Mouse (Mus musculus) adipocyte (in vitro differentiated cells): ENCODE results near the gene Pygo2.

ENCODE experiments used
- DNase-seq: peaks from one replicate; pipeline ENCODE4 v3.0.0-alpha.2; 2016; ENCODE audit warnings: low spot score

Pygo2 gene

DNA sequence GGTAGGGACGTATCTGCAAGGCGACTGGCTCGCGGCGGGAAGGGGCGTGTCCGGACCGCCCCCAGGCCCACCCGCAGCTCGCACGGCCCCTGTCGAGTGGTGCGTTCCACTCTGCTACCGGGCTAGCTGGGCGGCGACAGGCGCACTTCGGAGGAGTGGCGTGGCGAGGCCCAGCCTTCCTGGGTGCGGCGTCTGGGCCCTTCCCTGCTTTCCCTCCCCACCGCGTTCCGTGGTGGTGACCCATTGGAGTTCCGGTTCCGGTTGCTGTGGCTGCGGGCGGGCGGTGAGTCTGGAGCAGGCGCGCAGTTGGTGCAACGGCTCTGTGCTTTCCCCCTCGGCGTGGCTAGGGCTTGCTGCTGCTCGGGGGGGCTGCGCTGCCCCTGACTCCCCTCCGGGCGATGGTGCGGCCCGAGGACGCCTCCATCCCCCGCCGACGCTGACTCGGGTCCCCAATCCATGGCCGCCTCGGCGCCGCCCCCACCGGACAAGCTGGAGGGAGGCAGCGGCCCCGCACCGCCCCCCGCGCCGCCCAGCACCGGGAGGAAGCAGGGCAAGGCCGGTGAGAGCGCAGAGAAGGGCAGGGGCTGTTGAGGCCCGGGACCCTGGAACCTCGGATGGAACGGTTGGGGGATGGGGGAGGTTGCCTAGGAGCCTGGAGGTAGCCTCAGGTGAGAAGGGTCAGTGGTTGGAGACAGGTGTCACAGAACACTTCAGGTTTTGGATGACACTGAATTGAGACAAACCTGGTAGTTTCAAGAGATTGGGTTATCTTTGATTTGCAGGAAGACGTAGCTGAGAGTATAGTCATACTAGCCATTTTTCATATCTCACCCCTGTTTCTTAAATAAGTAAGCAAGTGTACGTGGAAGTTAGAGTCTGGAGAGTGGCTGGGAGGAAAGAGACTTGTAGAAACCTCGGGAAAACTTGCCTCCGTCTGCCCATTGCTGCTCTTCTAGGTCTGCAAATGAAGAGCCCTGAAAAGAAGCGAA lies at the start of gene Pygo2:
TSS of gene Pygo2 (plus strand) at position 44 of the 989 bp plus-strand sequence.
- DNase-seq = peak; percentile 93

DNA sequence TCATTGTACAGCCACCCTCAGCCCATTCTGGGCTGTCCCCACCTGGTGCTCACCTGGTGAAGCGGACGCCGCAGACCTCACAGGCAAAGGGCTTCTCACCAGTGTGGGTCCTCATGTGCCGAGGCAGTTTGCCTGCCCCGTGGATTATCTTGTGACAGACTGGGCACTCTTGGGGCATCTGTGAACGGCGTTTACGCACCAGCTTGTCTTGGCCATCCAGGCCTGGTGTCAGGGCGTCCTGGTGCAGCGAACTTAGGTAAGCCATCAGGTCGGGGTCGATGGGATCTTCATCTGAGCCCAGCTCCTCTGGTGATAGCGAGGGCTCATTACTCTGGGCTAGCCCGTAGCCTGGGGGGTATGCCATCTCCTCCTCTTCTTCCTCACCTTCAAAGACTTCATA lies 49.7 kb upstream of the Pygo2 start:
- DNase-seq = no peak

DNA sequence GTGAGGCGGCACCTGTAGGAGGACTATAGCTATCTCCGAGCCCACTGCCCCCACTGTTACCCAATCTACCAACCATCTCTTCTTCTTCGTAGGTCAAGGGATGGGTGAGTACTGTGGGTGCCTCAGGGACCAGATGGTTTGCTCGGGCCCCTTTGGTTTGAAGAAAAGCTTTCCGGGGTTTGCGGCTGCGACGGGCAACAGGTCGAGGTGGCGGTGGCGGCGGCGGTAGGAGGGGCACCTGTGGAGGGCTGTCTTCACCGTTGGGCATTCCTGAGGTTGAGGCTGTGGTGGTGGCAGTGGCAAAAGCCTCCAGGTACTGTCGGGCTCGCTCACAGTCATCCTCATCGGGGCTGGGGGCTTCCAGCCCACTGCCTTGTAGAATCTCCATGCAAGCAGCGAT lies 49.3 kb upstream of the Pygo2 start:
- DNase-seq = no peak

DNA sequence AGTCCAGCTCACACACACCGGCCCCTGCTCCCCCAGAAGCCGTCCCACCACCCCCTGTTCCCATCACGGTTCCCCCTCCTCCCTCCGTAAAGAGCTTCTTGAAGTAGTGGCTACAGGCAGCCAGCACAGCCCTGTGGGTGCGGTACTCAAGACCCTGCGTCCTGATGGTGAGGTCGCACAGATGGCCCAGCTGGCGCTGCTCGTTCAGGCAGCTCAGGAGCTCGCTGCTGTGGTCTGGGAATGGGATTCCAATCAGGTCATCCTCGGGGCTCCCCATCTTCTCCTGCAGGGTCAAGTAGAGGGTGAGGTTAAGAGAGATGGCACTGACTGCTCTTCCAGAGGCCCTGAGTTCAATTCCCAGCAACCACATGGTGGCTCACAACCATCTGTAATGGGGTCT lies 48.8 kb upstream of the Pygo2 start:
- DNase-seq = no peak

DNA sequence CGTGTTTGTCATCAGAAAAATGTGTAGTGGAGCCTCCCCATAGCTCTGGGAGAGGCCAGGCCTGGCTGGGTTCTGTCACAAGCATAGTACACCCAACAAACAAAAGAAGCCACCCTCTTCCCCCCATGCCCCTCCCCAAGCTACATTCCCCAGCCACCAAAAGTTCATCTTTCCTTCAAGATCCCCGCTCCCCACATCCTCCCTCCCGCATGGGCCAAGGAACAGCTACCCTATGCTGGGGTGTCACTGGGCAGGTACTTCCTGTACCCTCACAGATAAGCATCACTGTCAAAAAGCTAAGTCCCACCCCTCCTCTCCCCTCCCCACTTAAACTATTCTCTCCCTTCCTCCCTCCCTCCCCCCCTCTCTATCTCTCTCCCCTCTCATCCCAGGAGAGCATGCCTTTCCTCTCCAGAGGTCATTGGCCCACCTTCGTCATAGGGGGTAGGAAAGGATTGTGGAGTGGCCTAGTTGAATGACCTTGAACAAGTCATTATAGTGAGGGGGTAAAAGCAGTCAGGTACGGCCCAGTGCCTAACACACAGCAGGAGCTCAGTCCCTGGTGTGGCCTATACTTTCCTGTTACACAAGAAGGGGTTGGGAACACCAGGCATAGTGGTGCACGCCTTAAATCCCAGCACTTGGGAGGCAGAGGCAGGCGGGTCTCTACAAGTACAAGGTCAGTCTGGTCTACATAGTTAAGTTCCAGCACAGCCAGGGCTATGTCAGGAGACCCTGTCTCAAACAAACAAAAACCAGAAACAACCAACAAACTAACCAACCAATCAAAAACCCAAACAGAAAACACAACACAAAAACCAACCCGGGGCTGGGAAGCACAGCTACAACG lies 47.8 kb upstream of the Pygo2 start:
- no peak for DNase-seq

DNA sequence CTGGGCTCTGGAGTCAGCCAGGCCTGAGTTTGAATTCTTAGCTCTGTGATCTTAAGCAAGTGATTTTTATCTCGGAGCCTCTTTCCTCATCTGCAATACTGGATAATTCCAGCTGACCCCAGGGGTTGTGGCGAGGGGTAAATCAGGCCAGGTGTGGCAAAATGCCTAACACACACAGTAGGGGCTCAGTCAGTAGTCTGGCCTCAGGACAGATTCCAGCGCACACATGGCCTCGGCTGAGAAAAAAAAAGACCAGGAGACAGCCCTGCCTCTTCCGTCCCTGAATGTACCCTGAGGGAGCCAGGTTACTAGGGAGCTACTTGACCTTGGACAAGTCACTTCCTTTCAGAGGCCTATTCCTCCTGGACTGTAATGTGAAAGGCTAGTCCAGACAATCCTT lies 47.1 kb upstream of the Pygo2 start:
- DNase-seq = no peak

DNA sequence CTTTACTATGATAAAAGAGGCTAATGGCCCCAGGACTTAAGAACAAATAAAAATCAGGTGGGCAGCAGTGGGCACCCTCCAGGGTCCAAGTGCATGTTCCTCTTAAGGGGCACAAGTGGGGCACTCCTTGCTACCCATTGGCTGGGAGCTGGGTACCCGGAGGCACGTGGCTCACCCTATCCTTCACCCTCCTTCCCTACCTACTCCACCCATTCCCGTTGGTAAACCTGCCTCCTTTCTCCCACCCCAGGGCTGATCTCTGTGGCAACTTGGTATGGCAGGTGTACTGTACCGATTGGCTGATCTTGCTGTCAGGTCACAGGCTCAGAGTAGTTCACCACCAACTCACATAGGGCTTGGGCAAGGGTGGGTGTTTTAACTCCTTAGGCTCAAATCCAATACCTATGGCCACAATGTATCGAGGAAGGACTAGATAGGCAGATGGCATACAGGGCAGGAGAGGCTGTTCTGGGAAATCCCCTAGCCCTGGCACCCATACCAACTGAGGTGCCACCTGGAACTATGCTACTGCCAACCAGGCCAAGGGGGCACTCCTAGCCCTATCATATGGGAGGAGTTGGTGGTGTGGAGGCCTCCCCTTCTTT lies 46.3 kb upstream of the Pygo2 start:
- DNase-seq = no peak

DNA sequence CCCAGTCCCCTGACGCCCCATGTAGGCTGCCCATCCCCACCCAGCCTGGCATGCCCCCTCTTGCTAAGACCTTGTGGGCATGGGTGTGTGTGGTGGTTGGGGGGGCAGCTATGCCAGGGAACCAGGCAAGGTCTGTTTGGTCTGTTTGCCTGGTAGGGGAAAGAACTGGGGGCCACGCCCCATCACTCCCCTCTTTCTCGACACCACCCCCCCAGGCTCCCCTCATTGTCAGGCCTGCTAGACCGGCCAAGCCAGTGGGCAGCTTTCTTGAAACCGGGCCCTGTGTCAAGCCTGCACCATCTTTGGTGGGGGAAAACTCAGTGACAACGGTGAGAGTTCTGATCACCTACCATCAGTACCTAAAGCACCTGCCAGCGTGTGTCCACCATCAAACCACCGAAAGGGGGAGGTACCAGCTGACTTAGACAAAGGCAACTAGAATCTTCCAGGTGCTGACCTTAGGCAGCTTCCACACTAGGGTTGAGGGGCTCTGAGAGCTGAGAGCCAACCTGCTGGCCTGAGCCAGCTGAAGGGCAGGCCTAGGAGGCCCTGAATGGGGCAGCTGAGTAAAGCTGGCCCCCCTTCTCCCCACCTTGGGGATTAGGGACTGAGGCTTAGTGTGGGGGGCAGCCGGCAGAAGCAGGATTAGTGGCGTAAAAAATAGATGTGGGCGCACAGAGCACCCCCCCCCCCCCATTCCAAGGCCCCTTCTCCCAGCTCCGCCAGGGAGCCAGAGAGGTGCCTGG lies 45.5 kb upstream of the Pygo2 start:
- DNase-seq = no peak

DNA sequence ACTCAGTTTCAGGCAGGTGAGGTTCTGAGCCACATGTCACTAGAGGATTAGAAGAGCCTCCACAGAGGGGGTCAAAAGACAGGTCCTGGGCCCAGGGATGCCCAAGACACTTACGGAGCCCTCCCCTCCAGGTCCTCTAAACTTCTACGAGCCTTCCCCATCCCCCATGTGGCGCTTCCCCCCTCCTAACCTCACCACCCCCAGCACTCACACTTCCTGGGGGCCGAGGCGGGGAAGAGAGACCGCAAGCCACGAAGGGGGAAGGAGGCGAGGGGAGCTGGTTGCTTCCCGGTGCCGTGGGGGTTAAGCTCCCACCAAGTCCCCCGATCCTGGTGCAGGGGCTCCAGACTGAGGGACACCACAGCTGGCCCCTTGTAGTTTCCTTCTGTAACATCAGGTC lies 44.6 kb upstream of the Pygo2 start:
- no peak for DNase-seq

DNA sequence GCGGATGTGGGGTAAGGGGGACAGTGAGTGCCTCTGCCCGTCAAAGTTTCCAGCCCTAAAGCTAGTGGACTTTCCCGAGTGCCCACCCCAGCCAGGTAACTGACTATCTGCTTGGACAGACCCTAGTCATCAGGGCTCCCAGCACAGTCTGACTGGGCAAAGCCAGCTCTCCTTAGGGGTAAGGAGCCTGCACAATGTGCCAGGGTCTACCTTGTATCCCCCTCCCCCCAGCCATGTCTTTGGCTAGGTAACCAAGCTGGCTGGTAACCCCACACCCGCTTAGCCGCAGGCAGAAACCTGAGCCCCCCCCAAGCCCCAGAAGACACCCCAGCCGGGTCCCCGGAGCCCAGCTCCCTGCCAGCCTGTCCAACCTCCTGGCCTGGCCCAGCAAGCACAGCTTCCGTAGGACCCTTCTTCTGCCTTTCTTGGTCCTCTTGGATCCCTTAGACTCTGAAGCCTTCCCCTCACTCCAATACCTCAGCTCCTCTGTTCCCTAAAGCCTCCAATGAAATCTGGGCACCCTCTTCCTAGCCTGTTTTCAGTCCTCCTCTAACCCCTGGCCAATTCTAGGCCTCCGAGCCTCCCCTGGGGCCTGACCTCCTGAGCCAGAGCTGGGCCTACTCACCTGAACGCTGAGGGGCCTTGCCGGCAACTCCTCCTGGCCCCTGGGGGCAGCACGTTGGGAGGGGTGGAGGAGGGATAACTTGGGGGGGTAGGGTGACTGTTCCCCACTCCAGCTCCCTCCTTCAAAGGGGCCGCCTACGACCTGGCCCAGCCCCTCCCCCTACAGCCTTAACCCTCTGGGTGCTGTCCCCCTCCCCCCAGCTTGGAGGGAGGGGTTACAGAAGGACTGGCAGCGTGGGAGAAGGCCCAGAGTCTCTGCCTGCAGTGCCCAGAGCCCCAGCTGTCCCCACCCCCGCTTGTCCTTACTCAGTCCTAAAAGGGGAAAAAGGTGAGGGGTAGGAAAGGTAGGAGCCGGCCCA lies 43.3 kb upstream of the Pygo2 start:
- DNase-seq = no peak

DNA sequence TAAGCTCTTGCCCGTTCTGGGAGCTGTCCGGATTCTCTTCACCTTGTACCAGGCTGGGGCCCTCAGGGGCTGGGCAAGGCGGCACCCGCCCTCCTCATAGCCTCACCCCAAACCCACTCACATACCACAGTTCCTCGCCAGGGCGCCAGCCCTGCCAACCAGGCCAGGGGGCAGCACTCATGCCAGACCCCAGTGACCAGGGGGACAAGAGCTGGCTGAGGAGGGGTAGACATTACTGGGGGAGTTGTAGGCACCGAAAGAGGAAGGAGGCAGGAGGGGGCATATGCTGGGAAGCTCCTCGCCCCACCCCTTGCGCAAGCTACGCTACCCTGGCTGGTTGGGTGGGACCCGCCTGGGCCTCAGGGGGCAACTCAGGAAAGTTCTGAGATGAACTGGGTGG lies 42.4 kb upstream of the Pygo2 start:
- DNase-seq = no peak

DNA sequence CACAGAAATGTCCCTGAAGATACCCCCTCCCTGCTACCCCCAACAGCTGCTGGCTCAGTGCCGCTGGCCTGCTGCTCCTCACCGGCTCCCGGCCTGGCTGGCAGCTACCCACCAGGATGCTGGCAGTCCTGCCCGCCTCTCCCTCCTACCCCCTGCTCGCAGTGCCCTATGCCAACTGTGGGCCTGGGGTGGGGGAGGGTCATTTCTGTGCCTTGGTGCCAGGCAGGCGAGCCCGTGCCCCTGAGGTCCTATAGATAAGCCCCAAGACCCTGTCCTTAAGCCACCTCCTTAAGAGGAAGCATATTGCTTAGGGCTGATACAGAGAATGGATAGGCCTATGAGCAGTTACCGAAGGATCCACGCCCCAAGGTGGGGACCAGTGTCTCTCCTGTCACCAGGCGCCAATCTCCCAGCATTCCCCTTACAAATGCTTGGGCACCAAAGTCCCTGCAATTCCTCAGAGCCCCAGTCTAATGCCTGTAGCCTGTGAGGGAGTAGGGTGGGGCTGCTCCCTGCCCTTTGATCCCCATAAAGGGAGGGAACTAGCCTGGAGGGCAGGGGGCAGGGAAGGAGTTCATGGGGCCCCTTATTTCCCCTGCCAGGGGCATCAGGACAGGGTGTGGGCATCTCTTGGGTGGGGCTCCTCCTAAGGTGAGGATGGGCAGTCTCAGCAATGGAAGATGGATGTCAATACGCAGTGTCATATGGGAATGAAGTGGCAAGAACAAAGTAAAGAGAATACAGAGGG lies 41.7 kb upstream of the Pygo2 start:
- DNase-seq = peak; percentile 64

DNA sequence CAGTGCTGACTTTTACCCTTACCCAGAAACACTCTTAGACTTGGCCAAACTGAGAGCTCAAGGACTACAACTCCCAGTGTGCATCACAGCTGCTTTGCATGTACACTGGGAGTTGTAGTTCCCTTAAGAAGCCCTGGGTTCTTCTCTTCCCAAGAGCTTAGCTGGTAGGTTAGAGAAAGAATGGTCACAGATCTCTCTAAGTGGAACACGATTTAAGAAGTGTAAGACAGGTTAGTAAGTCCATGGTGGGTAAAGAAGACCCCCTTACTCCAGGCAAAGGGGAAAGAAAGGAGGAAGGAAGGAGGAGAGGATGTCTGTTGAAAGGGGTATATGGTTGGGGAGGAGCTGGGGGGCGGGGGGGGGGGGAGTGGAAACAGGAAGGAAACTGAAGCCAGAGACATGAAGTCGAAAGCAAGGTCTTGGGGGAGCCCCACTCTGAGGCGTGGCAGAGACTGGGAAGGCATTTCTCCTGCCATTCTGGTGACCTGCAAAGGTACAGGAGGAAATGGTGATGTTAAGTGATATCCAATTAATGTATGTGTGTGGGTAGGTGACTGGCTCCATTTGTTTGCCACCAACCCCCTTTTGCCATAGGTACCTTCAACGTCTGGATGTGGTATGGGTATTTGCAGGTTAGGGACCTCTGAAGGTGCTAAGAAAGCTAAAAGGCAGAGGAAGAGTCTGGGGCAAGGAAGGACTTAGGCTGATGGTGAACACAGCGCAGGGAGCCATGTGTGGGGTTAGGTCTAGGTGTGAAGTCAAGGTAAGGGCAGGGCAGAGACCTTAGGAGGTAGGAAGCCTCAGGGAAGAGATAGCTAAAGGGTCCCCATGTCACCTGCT lies 40.9 kb upstream of the Pygo2 start:
- DNase-seq = peak; percentile 62

DNA sequence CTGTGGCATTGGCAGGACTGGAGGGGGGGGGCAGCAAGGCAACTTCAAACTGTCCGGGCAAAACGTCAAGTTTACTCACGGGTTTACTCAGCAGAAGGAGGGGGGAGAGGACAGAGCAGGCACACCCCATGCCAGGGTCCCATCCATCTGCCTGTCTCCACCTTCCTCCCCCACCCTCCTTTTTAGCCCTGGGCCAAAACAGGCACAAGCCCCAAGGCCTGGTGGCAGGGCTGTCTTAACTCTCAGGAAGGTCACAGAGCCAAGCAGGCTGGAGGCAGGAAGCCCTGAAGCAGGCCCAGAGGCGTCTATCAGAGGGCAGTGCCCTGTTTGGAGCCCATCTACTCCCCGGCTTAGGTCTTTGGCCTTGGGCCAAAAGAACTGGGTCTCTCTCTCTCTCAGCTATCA lies 39.9 kb upstream of the Pygo2 start:
- DNase-seq = peak; percentile 85

DNA sequence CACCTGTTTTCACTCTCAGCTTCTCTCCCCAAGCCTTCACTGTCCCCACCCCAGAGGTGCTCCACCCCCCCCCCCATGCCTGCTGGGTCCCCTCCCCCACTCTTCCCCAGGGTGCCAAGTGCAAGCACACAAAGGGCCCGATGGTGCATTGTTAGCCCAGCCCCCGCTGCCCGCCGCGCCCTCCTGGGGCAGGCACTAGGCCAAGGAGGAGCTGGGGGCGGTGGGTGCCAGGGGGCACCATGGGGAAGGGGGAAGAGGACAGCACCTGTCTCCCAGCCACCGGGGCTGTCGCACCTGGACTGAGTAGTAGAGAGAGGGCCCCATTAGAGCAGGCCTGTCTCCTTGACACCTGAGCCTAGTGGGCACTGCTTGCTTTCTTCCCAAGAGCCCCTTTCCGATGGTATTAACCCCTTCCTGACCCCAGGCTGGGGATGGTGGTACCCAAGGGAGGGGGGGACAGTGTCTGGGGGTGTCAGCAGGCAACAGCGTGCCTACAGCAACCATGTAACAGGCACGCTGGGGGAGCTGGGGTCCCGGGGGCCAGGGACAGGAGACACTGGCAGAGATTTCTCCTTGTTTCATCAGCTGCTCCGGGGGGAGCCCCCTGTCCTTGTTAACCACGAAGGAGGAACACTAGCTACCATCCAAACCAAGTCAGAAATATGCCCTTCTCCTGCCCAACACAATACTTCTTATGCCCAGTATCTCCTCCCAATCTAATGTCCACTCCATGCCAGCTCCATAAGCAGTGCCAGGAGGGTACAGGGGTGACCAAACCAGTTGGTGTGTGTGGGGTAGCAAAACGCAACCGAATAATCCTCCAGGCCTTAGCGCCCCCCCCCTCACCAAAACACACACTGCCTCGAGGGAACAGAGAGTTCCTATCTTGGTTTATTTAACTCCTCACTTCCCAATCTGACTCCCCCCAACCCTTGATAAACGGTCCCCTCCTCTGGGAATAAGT lies 39.0 kb upstream of the Pygo2 start:
- DNase-seq = peak; percentile 91

DNA sequence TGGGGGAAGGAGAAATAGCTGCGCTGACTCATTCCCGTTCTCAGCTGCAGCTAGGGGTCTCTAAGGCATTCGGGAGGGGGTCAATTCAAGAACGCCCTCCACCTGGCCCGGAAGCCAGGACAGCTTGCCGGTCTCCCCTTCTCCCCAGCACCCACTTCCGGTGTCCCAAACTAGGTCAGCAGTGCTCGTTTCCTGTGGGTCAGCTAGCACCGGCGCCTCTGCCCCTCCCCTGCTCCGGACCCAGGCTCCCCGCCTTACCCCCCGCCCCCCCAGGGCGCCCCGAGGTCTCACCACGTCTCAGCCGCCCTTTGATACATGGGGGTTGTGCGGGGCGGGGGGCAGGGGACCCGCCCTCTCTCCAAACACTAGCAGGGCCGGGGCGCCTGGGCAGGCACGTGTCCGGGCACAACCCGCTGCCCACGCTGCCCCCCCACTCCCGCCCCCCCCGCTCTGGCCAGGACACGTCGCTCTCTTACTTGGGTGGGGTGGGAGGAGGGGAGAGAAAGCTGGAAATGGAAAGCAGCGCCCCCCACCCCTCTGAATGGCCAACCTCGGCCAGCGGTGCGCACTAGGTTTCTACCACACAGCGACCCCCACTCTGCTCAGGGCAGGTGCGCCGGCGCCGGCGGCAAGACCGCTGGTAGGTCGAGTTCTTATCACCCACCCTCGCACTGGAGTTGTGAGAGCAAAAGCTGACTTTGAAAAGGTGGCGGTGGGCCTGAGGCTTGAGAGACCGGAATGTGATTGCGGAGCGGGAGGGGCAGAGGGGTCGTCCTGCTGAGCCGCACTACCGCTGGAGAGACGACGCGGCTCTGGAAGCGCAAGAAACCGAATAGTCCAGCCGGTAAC lies 38.1 kb upstream of the Pygo2 start:
- DNase-seq = peak; percentile 86

DNA sequence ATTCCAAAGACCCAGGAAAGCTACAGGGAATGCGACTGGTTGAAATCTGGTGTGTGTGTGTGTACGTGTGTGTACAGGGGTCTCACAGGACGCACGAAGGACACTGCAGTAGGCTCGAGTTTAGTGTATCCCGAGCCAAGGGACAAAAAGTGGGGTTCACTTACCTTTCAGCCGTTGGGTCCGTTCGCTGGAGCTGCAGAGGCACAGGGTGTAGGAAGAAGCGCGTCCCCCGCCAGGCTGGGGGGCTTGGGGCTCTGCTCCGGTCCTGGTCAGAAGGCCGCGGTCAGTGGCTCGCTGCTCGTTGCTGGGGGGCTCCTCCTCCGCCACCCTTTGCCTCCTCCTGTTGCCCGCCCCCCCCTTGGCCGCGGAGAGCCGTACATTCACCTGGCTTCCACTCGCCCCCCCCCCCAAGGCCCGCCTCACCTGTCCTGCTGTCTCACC lies 37.1 kb upstream of the Pygo2 start:
- peak; percentile 64 for DNase-seq
